Mouse (Mus musculus) heart, postnatal 0 days (tissue): Measurements from ENCODE around the gene Mcl1.
"Not testable (repeated sequence)": the region's sequence is repeated elsewhere in the genome, so short reads cannot be mapped to it uniquely, and the experiment has no call there.

Experiments used
- CTCF ChIP-seq: IDR thresholded peaks from 2 replicates; pipeline ENCODE4 v1.5.1; 2016; ENCODE audit warnings: antibody characterized with exemption, control low read depth, low read depth
- EP300 ChIP-seq: IDR thresholded peaks from 2 replicates; pipeline ENCODE4 v1.6.1; 2016; ENCODE audit warnings: antibody characterized with exemption, low read depth

- TF ChIP-seq EP300, CTCF: not testable (repeated sequence)
These were observed 36.2 kb upstream of the Mcl1 start for GRCm38 (mm10) chr3:95622421-95622820.
